In the genomic region with DNA sequence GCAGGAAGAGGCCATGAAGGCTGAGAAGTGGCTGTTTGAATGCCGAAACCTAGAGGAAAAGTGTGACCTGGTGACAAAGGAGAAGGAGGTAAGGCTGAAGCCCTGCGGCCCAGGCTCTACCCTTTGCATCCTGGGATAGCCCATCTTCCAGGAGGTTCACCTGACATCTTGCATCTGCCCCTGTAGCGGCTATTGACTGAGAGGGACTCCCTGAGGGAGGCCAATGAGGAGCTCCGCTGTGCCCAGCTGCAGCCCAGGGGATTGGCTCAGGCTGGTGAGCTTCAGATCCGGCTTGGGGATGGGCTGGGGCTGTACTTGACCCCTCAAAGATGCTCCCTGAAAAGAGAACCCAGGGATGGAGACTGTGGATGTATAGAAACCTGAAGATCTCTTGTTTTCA, we compare ENCODE assay signal across 31 mouse cellular contexts. TPM values are rescaled to one million over a fixed set of nuclear protein-coding genes. Genes with fewer than 3 reads are reported as not detected.
DNase-seq lines count a peak whose midpoint lies in the region; ATAC-seq and TF ChIP-seq lines count a peak whose summit lies in the region.
"Had no signal": no experiment of that assay in that cellular context is flagged by ENCODE, and none has a peak within 500 bp of the region (broad histone marks: within the 10 kb centered on the region; RNA-seq: fewer than 3 reads in every experiment).

No protein-coding gene starts in this region.

- no peak overlapping the region for H3K4me2 ChIP-seq in kidney, embryonic 14.5 days (replicated peaks; ENCODE audit: low read depth, low read length)
- H3K4me2 ChIP-seq: embryonic facial prominence, embryonic 15.5 days had no signal

- H3K4me1 ChIP-seq in kidney, embryonic 14.5 days (ENCODE audit: control insufficient read depth, insufficient read depth, low read length), result no peaks in the 10 kb centered on the region
- peaks cover 67% of the 10 kb centered on the region for H3K4me1 ChIP-seq in E14TG2a.4 (replicated peaks; ENCODE audit: low read depth, low read length)

- H3K9ac ChIP-seq in kidney, embryonic 14.5 days (ENCODE audit: low read depth, low read length), result no peak overlapping the region
- H3K9ac ChIP-seq: embryonic facial prominence, embryonic 15.5 days; forebrain, embryonic 12.5 days; hindbrain, embryonic 14.5 days had no signal

- intact Hi-C loops in gastrocnemius, adult 2 months (cut with DNase I), result no loop called here

- no peak overlapping the region for H3K27ac ChIP-seq in gastrocnemius, adult 2 months
- H3K27ac ChIP-seq in kidney, embryonic 14.5 days (ENCODE audit: low read depth, low read length), result no peak overlapping the region
- H3K27ac ChIP-seq: embryonic facial prominence, embryonic 12.5 days; embryonic facial prominence, embryonic 15.5 days; forebrain, embryonic 12.5 days; hindbrain, embryonic 14.5 days; hindbrain, postnatal 0 days had no signal

- ATAC-seq in kidney, embryonic 14.5 days (ENCODE audit: low FRiP score, low TSS enrichment), result peak; percentile 25; the same call in 1 of the 2 replicates

- H3K9me3 ChIP-seq in kidney, embryonic 14.5 days (ENCODE audit: control insufficient read depth, low read length), result no peaks in the 10 kb centered on the region
- no peaks in the 10 kb centered on the region for H3K9me3 ChIP-seq in E14TG2a.4 (ENCODE audit: low read length)
- H3K9me3 ChIP-seq: embryonic facial prominence, embryonic 12.5 days; embryonic facial prominence, embryonic 15.5 days; forebrain, embryonic 12.5 days; G1E had no signal

- H3K4me3 ChIP-seq in gastrocnemius, adult 2 months, result no peak overlapping the region
- H3K4me3 ChIP-seq in kidney, embryonic 14.5 days (ENCODE audit: low read length), result no peak overlapping the region
- 0 out of 2 replicates have a peak overlapping the region, but pooled peaks have one; percentile 59 for H3K4me3 ChIP-seq in E14TG2a.4 (replicated peaks; ENCODE audit: low read length)
- H3K4me3 ChIP-seq: embryonic facial prominence, embryonic 15.5 days; forebrain, embryonic 12.5 days had no signal

- peak; percentile 22 for DNase-seq in cerebellum, adult 11-12 months
- no peak for DNase-seq in cerebellum, adult 8-10 months
- peak; percentile 12 for DNase-seq in gastrocnemius, adult 2 months
- no peak for DNase-seq in gastrocnemius, postnatal 25 days
- DNase-seq in kidney, postnatal 10 days, result no peak
- DNase-seq: adrenal gland, postnatal 10 days; adrenal gland, postnatal 36 days; cerebellum, adult 9-10 months; cerebellum, postnatal 25 days; gastrocnemius, postnatal 14 days had no signal

- WGBS in kidney, embryonic 14.5 days, result 87% methylated on average over 5 of the region's 5 CpGs

- H3K36me3 ChIP-seq in kidney, embryonic 14.5 days (ENCODE audit: control insufficient read depth, insufficient read depth, low read length), result no peaks in the 10 kb centered on the region; the same call in 1 of the 2 replicates
- H3K36me3 ChIP-seq in E14TG2a.4 (ENCODE audit: insufficient read depth, low read length), result peaks cover 70% of the 10 kb centered on the region
- H3K36me3 ChIP-seq: embryonic facial prominence, embryonic 12.5 days; embryonic facial prominence, embryonic 15.5 days; forebrain, embryonic 12.5 days had no signal

- TF ChIP-seq CTCF in gastrocnemius, adult 2 months (IDR thresholded peaks at IDR 0.05), result no peak
- no peak for TF ChIP-seq CTCF in E14TG2a.4 (conservative IDR thresholded peaks at IDR 0.05; ENCODE audit: low read length)

- peaks cover 7% of the 10 kb centered on the region; the same call in 1 of the 2 replicates for H3K27me3 ChIP-seq in kidney, embryonic 14.5 days (ENCODE audit: control insufficient read depth, insufficient read depth, low read length)
- H3K27me3 ChIP-seq in E14TG2a.4 (ENCODE audit: insufficient read depth, low read length), result no peaks in the 10 kb centered on the region
- H3K27me3 ChIP-seq: Patski had no signal

RNA-seq across cellular contexts. Expression of a gene that starts 6.6 kb away (rescaled TPM):
- 1 to 10 TPM; 1.4 to 2.0 TPM for total RNA-seq in gastrocnemius, adult 2 months (2021)
- total RNA-seq in gastrocnemius, postnatal 25 days (2021), result 1 to 10 TPM; 1.1 to 1.3 TPM
- 14.6 and 18.7 TPM in 2 replicates for polyA plus RNA-seq in kidney, embryonic 14.5 days (2014; fragmentation: Nextera tagmentation; extraction: Ambion mirVana)

RNA-seq across cellular contexts. Expression of a gene that starts 17.4 kb away (rescaled TPM):
- not detected for total RNA-seq in gastrocnemius, adult 2 months (2021)
- not detected for total RNA-seq in gastrocnemius, postnatal 25 days (2021)
- polyA plus RNA-seq in kidney, embryonic 14.5 days (2014; fragmentation: Nextera tagmentation; extraction: Ambion mirVana), result not detected in 2 replicates
- total RNA-seq: adrenal gland, adult 18-20 months; adrenal gland, postnatal 10 days; adrenal gland, postnatal 36 days; common myeloid progenitor, adult 5-6 weeks; G1E; gastrocnemius, adult 18-20 months; gastrocnemius, postnatal 14 days; heart, adult 8-10 months; heart, postnatal 25 days; hematopoietic stem cell, adult 5-6 weeks; hindbrain, postnatal 0 days had no signal
- polyA plus RNA-seq: forebrain, embryonic 12.5 days; forebrain, embryonic 16.5 days; G1E; gonadal fat pad, adult 2 months; heart, embryonic 11.5 days; heart, embryonic 14.5 days; heart, postnatal 0 days; hindbrain, embryonic 14.5 days; inflammation-experienced regulatory T-cells, adult 6 months had no signal

RNA-seq across cellular contexts. Expression of a gene that starts 18.5 kb away (rescaled TPM):
- 10 to 100 TPM in 1 of 2 experiments, 1 to 10 TPM in 1; 5.7 to 10.1 TPM for total RNA-seq in gastrocnemius, adult 2 months (2021)
- total RNA-seq in gastrocnemius, postnatal 25 days (2021), result 1 to 10 TPM; 5.1 to 6.9 TPM
- 7.3 and 10.0 TPM in 2 replicates for polyA plus RNA-seq in kidney, embryonic 14.5 days (2014; fragmentation: Nextera tagmentation; extraction: Ambion mirVana)

RNA-seq across cellular contexts. Expression of a gene that starts 27.4 kb away (rescaled TPM):
- 10 to 100 TPM; 22.1 to 25.9 TPM for total RNA-seq in gastrocnemius, adult 2 months (2021)
- total RNA-seq in gastrocnemius, postnatal 25 days (2021), result 10 to 100 TPM; 22.2 to 24.7 TPM
- 143 and 154 TPM in 2 replicates for polyA plus RNA-seq in kidney, embryonic 14.5 days (2014; fragmentation: Nextera tagmentation; extraction: Ambion mirVana)

RNA-seq across cellular contexts. Expression of a gene that starts 27.6 kb away (rescaled TPM):
- total RNA-seq in gastrocnemius, adult 2 months (2021), result 100 to 1,000 TPM; 151 to 245 TPM
- 100 to 1,000 TPM; 192 to 200 TPM for total RNA-seq in gastrocnemius, postnatal 25 days (2021)
- polyA plus RNA-seq in kidney, embryonic 14.5 days (2014; fragmentation: Nextera tagmentation; extraction: Ambion mirVana), result 965 and 1,048 TPM in 2 replicates

Comparison
In these comparisons a context has a peak if more than half of its experiments do, and no peak if none do; other contexts are left out.
1. DNase-seq: peak in cerebellum, adult 11-12 months (single experiment) and gastrocnemius, adult 2 months (single experiment); none in cerebellum, adult 8-10 months (single experiment), gastrocnemius, postnatal 25 days (single experiment) and kidney, postnatal 10 days (single experiment).